Mouse (Mus musculus) stomach, embryonic 14.5 days (tissue): ENCODE data around the gene 4931428F04Rik. TPM values are rescaled to one million over a fixed set of nuclear protein-coding genes. Genes with fewer than 3 reads are reported as not detected.

Source experiments
- ATAC-seq: fragments of 200-750 bp; cut with Nextera tagmentation; 2 replicates; pipeline ENCODE4 v1.8.0; 2017; ENCODE audit warnings: low read depth, moderate TSS enrichment; ENCODE audit not compliant: insufficient number of reproducible peaks, insufficient read depth, low FRiP score
- H3K27ac ChIP-seq: fragments of 300-500 bp; sonication (generic); 2 replicates; pipeline ENCODE4 v1.5.1; 2014; ENCODE audit warnings: mild to moderate bottlenecking, low read length, moderate library complexity, mixed read lengths
- H3K27me3 ChIP-seq: fragments of 300-500 bp; sonication (generic); 2 replicates; pipeline ENCODE4 v1.6.1; 2014; ENCODE audit warnings: low read length, control low read depth, mixed read lengths; ENCODE audit not compliant: control insufficient read depth, insufficient read depth
- H3K36me3 ChIP-seq: fragments of 300-500 bp; sonication (generic); 2 replicates; pipeline ENCODE4 v1.6.1; 2014; ENCODE audit warnings: mild to moderate bottlenecking, control low read depth, low read length, moderate library complexity, mixed read lengths; ENCODE audit not compliant: control insufficient read depth, insufficient read depth
- H3K4me1 ChIP-seq: fragments of 300-500 bp; sonication (generic); 2 replicates; pipeline ENCODE4 v1.6.1; 2014; ENCODE audit warnings: low read length, control low read depth, mixed read lengths; ENCODE audit not compliant: control insufficient read depth, insufficient read depth
- H3K4me2 ChIP-seq: fragments of 300-500 bp; sonication (generic); replicated peaks from 2 replicates; pipeline ENCODE4 v1.6.1; 2014; ENCODE audit warnings: low read depth, low read length, control low read depth
- H3K4me3 ChIP-seq: fragments of 300-500 bp; sonication (generic); 2 replicates; pipeline ENCODE4 v1.5.1; 2014; ENCODE audit warnings: low read depth, low read length, control low read depth
- H3K9ac ChIP-seq: fragments of 300-500 bp; sonication (generic); replicated peaks from 2 replicates; pipeline ENCODE4 v1.6.1; 2014; ENCODE audit warnings: low read depth, mild to moderate bottlenecking, control low read depth, low read length, moderate library complexity, mixed read lengths
- H3K9me3 ChIP-seq: fragments of 300-500 bp; sonication (generic); 2 replicates; pipeline ENCODE4 v1.6.1; 2016; ENCODE audit warnings: low read depth, low read length, control low read depth; ENCODE audit not compliant: control insufficient read depth
- whole genome bisulfite sequencing: fragments of 180-500 bp; shearing (Covaris S2); extraction: QIAGEN DNeasy Blood & Tissue Kit; methylation state at CpG from one replicate; pipeline ENCODE4 v1.1.7; 2014; 5-methylcytosine and 5-hydroxymethylcytosine counted together
- polyA plus RNA-seq: library from polyadenylated mRNA; unstranded; fragments of >200 nt; fragmentation: Nextera tagmentation; extraction: Ambion mirVana; gene quantifications from 2 replicates; pipeline ENCODE4 v1.2.1, GENCODE M21; 2014

Gene 4931428F04Rik
- polyA plus RNA-seq, 1 experiment from 2014 or later = 10.3 TPM

GRCm38 (mm10) chr8:105304325-105305210, 14.9 kb upstream of the 4931428F04Rik start:
- Histone ChIP-seq H3K4me1 (peaks cover 26% of the 10 kb centered on the region), H3K36me3 (peaks cover 66% of the 10 kb centered on the region), H3K9me3 (no peaks in the 10 kb centered on the region), H3K9ac (no peak overlapping the region), H3K27me3 (no peaks in the 10 kb centered on the region), H3K4me3 (no peak overlapping the region), H3K4me2 (0 out of 2 replicates have a peak overlapping the region, but pooled peaks have one; percentile 71), H3K27ac (peak overlapping the region; percentile 61; the same call in 1 of the 2 replicates)
- WGBS = 54% methylated on average over 9 of the region's 9 CpGs
- no peak for ATAC-seq

GRCm38 (mm10) chr8:105303874-105304273, 14.2 kb upstream of the 4931428F04Rik start:
- 82% methylated on average over 9 of the region's 9 CpGs for WGBS
- H3K4me2 ChIP-seq = no peak overlapping the region
- no peak for ATAC-seq
- no peak overlapping the region for H3K27ac ChIP-seq
- no peaks in the 10 kb centered on the region for H3K27me3 ChIP-seq
- H3K4me1 ChIP-seq = peaks cover 28% of the 10 kb centered on the region
- H3K9me3 ChIP-seq = no peaks in the 10 kb centered on the region
- peaks cover 64% of the 10 kb centered on the region for H3K36me3 ChIP-seq
- H3K4me3 ChIP-seq = no peak overlapping the region
- no peak overlapping the region for H3K9ac ChIP-seq

DNA sequence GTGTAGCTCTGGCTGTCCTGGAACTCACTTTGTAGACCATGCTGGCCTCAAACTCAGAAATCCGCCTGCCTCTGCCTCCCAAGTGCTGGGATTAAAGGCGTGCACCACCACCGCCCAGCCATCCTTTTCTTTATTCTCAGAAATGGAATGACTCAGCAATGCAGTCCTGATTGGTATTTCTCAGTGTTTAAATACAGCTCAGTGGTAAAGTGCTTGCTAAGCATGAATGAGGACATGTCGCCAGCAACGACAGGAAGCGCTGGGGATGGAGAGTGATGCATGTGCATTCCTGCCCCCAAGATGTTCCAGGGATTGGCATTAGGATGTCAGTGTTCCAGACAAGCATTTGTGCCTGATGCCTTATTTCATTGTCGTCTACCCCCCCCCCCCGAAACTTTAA, 13.7 kb upstream of the 4931428F04Rik start:
- H3K27me3 ChIP-seq = no peaks in the 10 kb centered on the region
- H3K4me1 ChIP-seq = peaks cover 33% of the 10 kb centered on the region
- no peak overlapping the region for H3K4me2 ChIP-seq
- H3K4me3 ChIP-seq = no peak overlapping the region
- no peaks in the 10 kb centered on the region for H3K9me3 ChIP-seq
- H3K27ac ChIP-seq = no peak overlapping the region
- WGBS = 79% methylated on average over 8 of the region's 8 CpGs
- H3K36me3 ChIP-seq = peaks cover 60% of the 10 kb centered on the region
- no peak for ATAC-seq
- H3K9ac ChIP-seq = no peak overlapping the region

- peaks cover 46% of the 10 kb centered on the region for H3K36me3 ChIP-seq
- ATAC-seq = peak; percentile 54; the same call in 1 of the 2 replicates
These were observed 10.3 kb upstream of the 4931428F04Rik start for GRCm38 (mm10) chr8:105299962-105300361.

DNA sequence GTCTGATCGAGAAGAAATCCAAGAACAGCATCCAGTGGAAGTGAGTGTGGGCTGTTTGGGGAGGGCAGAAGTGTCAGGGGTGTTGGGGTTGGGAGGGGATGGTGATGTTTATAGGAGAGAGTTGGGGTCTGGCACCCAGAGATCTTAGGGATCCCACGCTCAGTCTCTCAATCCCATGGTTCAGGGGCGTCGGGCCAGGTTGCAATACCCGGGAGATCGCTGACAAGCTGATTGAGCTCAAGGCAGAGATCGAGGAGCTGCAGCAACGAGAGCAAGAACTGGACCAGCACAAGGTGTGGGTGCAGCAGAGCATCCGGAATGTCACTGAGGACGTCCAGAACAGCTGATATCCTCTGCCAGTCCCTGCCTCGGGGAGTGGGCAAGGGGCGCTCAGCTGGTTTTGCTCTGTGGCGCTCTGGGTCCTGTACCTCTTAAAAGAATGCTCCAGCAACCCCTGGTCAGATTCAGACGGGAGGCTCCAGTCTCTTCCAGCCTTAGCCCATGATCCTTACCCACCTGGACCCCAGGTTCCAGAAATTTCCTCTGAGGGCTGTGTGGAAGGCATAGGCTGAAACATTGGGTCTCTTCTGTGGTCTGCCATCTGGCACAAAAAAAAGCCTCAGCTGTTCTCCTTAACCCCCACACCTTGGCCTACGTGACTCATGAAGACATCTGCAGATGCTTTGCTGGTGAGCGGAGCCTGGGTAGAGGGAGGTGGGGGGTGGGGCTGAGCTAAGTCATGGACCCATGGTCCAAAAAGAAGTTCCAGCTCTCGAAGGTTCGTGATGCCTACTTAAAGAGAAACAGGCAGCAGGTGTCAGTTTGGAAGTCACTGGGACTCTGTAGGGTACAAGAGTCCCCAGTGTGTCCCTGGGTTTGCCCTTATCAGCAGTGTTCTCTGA, 8.9 kb upstream of the 4931428F04Rik start:
- Histone ChIP-seq H3K27me3 (no peaks in the 10 kb centered on the region), H3K36me3 (peaks cover 37% of the 10 kb centered on the region), H3K4me3 (peak overlapping the region; percentile 69), H3K9me3 (no peaks in the 10 kb centered on the region), H3K9ac (peak overlapping the region; percentile 72), H3K4me2 (peak overlapping the region; percentile 94), H3K4me1 (peaks cover 16% of the 10 kb centered on the region), H3K27ac (no peak overlapping the region; the same call in 1 of the 2 replicates)
- ATAC-seq = no peak
- WGBS = 55% methylated on average over 18 of the region's 18 CpGs

More at GRCm38 (mm10) chr8:105299962-105300361, 10.3 kb upstream of the 4931428F04Rik start:
- no peak overlapping the region for H3K9ac ChIP-seq
- 88% methylated on average over 8 of the region's 8 CpGs for WGBS
- H3K27me3 ChIP-seq = no peaks in the 10 kb centered on the region
- no peak overlapping the region for H3K27ac ChIP-seq
- no peak overlapping the region for H3K4me2 ChIP-seq
- peaks cover 28% of the 10 kb centered on the region for H3K4me1 ChIP-seq
- H3K9me3 ChIP-seq = no peaks in the 10 kb centered on the region
- no peak overlapping the region for H3K4me3 ChIP-seq

GRCm38 (mm10) chr8:105297511-105298192, 8.0 kb upstream of the 4931428F04Rik start, which contains the start of gene E2f4:
E2f4 (plus strand) TSS chr8:105297663.
- Histone ChIP-seq H3K27me3 (no peaks in the 10 kb centered on the region), H3K9ac (peak within 1 kb of the TSS; percentile 72), H3K4me3 (peak within 1 kb of the TSS; percentile 69), H3K27ac (peak within 1 kb of the TSS; percentile 59; the same call in 1 of the 2 replicates), H3K4me1 (peaks cover 16% of the 10 kb centered on the region), H3K9me3 (no peaks in the 10 kb centered on the region), H3K4me2 (peak within 1 kb of the TSS; percentile 94), H3K36me3 (peaks cover 28% of the 10 kb centered on the region)
- WGBS = under 1% methylated on average over 58 of the region's 58 CpGs
- ATAC-seq = peak; percentile 87

- Histone ChIP-seq H3K9ac (no peak within 1 kb of the TSS; the same call in 1 of the 2 replicates), H3K4me2 (peak within 1 kb of the TSS; percentile 94), H3K9me3 (no peaks in the 10 kb centered on the region), H3K36me3 (peaks cover 13% of the 10 kb centered on the region), H3K4me1 (peaks cover 16% of the 10 kb centered on the region), H3K4me3 (peak within 1 kb of the TSS; percentile 69; the same call in 1 of the 2 replicates), H3K27ac (peak within 1 kb of the TSS; percentile 59; the same call in 1 of the 2 replicates), H3K27me3 (no peaks in the 10 kb centered on the region)
- WGBS = 60% methylated on average over 11 of the region's 11 CpGs
- ATAC-seq = no peak
These were observed 6.4 kb upstream of the 4931428F04Rik start, which contains the start of gene Exoc3l for GRCm38 (mm10) chr8:105295895-105296573. Exoc3l (minus strand) TSS chr8:105296101.
